Mouse (Mus musculus) kidney, adult 9 months (tissue): ENCODE measurements around the gene Dync1li1.

Experiments
- DNase-seq: peaks from one replicate; pipeline ENCODE4 v3.0.0; 2022

Dync1li1 gene

DNA sequence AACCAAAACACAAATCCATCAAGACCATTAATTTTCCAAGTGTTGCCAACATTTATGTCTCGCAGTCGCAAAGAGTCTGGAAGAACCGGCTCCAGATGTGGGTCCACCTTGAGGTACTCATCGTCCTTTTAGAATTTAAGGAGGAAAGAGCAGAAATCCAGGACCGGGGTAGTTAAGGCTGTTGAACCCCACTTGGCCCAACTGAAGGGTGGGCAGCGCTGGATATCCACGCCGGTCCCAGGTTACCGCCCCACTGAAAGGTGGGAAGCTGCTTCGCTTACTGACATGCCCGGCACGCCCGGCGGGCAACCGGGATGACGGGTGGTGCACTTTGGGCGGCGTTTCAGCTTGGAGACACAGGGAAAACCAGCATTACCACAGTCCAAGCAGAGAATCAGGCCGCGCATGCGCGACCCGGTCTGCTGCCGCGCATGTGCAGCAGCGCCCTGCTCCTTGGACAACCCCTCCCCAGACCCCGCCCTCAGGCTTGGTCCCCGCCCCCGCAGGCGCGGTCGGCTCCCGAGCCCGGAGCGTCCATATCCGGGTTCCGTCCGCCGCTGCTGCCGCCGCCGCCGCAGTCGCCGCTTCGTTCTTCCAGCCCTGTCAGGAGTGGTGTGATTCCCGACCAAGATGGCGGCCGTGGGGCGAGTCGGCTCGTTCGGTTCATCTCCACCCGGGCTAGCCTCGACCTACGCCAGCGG lies at the start of gene Dync1li1:
TSS of gene Dync1li1 (plus strand) at position 539 of the 701 bp plus-strand sequence.
- DNase-seq = peak; percentile 99

DNA sequence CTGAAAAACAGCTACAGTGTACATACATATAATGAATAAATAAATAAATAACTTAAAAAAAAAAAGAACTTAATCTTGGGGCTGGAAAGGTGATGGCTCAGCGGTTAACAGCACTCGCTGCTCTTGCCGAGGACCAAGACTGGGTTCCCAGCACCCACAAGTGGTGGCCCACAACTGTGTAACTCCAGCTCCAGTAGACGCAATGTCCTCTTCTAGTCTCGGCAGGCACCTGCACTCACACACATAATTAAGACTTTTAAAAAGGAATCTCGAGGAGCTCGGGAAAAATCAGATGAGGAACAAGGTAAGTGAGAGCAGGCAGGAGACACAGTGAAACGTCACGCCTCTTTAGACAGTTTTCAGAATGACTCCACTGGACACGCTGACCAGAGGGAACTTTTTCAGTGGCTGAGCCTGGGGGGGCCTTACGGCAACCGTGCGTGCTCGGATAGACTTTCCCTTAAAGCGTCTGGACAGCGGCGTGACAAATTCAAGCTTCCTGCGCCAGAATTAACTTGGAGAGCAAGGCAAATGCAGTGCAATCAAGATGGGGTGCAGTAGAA lies 49.3 kb upstream of the Dync1li1 start:
- DNase-seq = no peak

DNA sequence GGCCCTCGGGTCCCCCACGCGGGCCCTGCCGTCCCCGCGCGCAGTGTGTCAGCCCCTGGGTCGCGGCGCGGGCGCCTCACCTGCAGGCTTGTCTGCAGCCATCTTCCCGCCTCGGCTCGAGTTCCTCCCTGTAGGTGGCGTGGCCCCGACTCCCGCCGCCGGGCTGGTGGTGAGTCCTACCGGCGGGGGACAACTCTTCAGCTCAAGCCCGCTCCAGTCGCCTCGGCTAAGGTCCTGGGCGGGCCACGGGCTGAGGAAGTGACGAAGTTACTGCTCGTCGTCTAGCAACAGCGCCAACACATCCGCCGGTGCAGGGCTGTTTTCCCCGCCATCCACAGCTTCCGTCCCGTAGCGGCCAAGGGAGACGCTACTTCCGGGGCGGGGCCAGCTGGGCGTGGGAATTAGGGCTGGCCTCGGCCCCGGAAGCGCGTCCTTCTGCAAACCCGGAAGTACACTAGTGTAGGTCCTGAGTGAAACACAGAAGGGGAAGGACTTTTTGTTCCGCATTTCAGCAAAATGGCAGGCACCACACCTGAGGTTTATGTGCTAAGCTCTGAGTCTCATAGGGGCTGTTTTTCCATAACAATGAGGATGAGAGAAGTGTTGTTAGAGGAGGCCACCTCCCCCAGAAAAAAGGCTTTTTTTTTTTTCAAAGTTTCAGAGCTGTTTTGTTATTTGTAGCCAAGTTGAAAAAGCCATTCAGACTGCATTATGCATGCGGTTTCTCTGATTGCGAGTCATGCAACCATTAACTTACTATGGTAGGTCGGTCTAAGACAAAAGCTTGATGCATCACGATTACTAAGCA lies 48.5 kb upstream of the Dync1li1 start, which contains the start of gene Cnot10:
TSS of gene Cnot10 (minus strand) at position 346 of the 808 bp plus-strand sequence.
- peak; percentile 98 for DNase-seq

DNA sequence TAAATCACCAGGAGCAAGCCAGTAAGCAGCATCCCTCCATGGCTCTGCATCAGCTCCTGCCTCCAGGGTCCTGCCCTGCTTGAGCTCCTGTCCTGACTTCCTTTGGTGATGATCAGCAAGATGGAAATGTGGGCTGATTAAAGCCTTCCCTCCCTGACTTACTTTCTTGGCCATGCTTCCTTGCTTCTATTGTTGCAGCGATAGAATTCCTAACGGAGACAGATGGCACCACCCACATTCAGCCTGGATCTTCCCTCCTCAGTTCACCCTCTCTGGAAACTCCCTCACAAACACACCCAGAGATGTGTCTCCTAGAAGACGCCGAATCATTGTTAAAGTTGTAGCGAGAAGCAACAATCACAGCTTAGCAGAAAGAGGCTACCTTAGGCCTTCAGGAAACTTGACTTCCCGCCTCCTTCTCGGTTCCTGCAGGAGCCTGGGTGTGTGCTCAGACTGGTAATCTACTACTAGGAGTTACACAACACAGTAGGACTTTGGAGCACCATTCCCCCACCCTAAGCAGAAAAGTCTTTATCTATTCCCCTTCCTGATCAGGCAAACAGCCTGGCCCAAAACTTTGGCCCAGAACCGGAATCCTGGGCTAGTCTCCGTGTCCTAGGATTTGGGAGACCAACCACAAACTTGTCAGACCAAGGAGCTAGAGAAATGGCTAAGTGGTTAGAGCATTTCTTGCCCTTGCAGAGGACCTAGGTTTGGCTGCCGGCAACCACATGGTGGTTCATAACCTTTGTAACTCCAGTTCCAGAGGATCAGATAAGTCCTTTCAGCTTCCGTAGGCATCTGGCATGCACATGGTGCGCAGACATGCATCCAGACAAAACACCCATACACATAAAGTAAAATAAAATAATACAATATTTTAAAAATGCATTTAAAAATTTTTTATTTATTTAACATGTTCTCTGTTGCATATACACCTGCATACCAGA lies 41.8 kb upstream of the Dync1li1 start:
- peak; percentile 57 for DNase-seq

DNA sequence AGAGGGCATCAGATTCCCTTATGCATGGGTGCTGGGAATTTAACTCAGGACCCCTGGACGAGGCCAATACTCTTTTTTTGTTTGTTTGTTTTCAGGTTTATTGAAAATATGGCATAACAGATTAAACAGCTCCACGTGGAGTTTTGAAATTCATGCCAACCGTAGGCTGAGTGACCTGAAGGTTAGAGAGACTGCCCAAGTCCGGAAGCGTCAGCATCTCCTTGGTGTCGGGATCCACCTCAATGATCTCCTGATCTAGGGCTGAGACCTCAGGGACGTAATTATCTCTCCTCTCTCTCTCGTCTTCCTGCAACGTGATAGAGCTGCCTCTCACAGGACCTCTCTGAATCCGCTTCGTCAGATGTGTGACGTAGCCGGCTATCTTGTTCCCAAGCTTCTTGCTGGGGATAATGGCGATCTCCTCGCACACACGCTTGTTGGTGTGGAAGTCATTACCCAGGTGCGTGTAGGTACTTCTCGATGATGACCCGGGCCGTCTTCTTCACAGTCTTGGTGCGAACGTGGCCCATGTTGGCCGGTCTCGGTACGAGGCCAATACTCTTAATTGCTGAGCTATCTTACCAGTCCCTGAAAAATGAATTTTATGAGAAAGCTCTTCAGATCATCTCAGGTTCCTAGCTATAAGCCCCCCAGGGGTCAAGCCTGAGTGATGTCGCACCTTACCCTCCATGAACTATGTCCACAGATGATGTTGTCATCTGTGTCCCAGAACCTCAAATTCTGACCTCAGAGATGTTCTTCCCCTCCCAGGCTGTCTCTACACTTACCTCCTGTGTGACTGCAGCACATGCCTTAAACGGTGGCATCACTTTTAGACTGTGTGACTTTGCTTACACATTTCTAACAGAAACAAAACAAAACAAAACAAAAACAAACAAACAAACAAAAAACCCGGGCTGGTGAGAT lies 40.8 kb upstream of the Dync1li1 start:
- DNase-seq = peak; percentile 39

DNA sequence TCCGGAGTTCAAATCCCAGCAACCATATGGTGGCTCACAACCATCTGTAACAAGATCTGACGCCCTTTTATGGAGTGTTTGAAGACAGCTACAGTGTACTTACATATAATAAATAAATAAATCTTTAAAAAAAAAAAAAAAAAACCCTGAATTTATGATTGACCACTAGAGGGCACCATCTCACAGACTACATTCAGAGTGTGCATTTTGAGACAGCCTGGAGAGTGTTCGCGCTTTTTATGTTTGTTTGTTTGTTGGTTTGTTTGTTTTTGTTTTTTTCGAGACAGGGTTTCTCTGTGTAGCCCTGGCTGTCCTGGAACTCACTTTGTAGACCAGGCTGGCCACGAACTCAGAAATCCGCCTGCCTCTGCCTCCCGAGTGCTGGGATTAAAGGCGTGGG lies 40.1 kb upstream of the Dync1li1 start:
- peak; percentile 39 for DNase-seq

DNA sequence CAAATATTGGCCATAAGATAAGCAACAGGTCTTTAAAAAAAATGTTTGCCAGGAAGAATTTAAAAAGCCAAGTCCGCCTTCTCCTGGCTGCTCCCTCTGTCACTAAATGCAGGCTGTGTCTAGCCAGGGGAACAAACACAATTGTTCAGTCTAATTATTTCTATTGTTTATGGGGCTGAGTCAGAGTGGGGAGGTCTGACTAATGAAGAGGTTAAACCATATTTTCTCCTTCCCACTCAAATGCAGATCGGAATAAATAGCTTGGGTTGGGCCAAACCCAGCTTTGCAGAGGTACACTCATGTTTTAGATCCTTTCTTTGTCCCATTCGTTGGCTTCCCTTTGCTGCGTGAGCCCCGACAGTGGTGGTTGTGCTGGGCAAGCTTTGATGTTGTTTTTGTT lies 39.2 kb upstream of the Dync1li1 start:
- DNase-seq = no peak

DNA sequence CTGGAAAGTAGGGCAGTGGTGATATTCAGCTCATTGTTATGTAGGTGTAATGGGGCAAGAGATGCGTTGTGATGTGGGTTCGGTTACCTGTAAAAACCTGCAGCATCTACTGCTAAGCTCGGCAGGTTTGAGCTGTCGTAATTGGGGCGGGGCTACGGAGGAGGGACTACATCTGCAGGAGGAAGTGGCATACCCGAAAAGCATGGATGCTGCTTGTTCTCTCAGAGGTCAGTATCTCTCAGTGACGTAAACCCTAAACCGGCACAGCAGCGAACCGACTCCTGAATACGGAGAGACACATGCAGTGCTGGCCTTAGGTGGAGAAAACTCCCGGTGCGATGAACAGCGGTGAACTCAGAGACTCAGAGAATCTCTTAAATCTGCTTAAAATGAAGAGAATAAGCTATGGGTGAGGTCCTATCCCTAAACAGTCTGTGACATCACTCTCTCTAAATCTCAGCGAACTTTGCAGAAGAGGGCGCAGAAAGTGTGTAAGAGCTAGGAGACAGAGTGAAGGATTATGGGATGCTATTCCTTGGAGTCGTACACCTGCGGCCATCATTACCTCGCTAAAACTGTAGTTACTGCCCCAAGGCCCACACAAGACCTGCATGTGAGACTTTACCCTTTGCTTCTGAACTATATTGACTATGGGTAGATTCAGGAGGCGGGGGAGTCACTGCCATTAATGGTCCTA lies 37.5 kb upstream of the Dync1li1 start:
- DNase-seq = no peak

DNA sequence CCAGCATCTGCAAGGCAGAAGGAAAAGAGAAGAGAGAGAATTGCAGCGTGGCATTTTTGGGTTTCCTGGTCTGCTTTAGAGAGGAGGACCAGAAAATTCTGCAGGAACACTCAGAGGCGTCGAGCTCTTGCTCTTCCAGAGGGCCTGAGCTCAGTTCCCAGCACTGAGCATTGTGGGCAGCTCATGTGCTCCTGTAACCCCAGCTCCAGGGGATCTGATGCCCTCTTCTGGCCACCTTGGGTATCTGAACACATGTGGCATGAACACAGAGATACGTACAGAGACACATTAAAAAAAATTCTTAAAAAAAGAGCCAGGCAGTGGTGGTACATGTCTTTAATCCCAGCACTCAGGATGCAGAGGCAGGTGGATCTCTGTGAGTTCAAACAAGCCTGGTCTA lies 33.2 kb upstream of the Dync1li1 start:
- DNase-seq = no peak

DNA sequence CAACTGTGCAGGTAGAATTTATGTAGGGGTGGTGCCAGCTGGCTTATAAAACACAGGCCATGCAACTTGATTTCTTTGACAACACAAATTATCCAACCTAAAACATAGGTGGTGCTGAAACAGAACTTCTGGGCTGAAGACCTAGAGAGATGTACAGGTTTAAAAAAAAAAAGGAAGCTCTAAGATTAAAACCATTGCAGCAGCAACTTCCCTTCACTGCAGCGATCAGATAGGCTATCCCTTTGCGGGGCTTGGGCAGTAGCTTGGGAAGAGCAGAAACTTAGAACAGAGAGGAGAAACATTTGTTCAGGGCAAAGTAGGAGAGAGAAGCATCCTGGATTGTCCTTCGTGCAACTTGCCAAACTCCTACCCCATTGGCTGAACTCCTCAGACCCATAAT lies 31.9 kb upstream of the Dync1li1 start:
- no peak for DNase-seq

DNA sequence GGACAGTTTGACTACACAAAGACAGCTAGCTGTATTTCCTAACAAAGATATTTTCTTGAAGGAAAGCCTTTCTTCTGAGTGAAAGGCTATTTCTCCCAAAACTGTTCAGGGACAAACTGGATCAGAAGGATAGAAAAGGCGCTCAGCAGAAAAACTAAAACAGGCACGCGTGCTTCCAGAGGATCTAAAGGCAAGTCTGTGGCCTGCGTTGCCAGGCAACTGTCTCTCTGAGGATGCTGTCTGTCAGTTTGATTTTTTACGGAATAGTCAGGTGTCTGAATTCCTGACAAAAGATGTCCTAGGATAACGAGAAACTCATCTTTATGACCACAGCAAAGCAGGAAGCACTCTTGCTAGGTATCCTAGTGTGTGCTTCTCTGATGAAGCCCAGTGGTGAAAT lies 28.1 kb upstream of the Dync1li1 start:
- no peak for DNase-seq

DNA sequence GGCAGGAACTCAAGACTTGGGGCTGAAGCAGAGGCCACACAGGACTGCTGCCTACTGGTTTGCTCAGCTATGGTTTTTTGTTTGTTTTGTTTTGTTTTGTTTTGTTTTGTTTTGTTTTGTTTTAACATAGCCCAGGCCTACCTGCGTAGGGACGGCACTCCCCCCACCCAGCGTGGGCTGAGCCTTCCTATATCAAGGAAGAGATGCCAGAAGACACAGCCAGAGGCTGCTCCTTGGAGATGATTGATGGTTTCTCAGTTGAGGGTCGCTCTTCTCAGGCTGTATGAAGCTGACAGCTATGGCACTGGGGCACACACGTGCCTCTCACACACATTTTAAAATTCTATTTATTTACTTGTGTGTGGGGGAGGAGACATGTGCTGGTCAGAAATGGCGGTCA lies 27.6 kb upstream of the Dync1li1 start:
- no peak for DNase-seq

DNA sequence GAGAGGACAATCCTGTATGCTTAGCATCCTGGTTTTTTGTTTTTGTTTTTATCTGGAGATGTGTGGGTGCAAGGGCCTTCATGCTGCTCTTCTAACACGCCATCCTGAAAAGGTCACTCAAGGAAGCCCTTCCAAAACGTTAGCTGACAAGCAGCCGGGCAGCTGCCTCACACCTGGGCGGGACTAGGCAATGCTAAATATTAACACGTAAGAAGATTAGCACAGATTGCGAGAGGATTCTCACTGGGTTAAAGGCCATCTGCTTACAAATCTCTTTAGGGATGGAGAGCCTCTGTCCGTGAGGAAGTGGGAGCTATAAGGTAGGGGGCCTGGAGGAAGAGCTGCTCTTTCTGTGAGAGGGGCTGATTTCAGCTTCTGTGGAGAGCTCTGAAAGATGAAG lies 26.6 kb upstream of the Dync1li1 start:
- DNase-seq = peak; percentile 41

DNA sequence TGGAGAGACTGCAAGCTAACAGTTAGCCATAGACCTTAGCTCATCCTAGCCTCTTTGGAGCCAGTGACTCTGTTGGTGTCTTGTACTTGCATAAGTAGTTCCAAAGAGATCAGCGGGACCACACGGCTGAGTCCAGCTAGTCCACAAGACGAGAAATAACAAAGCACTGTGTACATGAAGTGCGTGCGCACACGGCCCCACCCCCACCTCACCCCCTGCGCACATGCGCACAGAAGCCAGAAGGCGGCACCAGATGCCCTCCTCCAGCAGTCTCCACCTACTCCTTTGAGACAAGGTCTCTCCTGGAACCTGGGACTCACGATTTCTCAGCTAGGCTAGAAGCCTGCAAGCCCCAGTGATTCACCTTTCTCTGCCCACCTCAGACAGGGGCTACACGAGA lies 24.8 kb upstream of the Dync1li1 start:
- DNase-seq = no peak

DNA sequence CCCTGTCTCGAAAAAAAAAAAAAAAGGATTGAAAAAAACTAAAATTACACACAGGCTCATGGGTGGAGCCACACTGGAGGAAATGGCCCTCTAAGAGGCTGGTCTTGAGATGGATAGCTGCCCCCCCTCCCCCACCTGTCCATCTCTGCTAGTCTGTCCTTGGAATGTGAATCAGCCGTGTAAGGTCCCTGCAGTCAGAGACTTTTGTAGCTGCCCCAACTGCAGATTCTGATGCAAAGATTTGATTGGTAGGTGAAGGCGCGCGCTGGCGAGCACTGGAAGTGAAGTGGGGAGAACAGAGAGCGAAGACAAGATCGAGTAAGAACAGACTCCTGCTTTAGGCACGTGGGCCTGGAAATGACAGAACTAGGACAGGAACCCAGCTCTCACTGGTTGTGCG lies 21.7 kb upstream of the Dync1li1 start:
- no peak for DNase-seq

DNA sequence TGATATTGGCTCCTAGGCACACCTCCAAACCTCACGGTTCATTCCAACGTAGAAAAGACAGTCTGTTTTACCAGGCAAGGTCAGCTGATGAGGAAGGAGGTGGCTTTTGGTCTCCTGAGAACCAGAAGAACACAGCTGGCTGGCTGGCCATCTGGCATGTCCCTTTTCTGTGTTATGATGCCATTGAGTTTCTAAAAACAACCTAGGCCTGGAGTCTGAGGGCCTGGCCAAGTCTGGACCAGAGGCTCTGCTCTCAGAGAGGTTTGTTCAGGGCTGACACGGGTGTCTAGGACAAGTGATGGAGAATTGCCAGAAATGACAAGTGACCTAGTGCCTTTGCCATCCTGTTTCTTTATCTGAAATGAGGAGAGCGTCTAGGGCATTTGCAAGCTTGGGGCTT lies 20.5 kb upstream of the Dync1li1 start:
- DNase-seq = no peak

DNA sequence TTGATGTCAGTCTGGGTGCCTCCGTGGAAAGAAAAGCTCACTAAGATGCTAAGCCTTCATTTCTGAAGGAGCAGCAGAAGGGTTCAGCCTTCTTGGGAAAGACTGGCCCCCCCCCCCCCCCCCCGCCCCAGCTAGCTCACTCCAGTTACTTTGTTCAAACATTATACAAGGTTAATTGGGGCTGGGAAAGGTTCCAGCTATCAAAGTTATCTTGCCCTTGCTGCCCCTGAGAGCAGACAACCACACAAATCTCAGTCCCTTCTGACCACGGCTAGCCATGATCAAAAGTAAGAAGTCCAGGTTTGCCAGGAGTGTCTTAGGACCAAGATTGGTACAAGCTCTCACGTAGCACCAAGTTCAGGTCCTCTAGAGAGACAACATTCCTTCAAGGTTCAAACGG lies 19.6 kb upstream of the Dync1li1 start:
- peak; percentile 76 for DNase-seq

DNA sequence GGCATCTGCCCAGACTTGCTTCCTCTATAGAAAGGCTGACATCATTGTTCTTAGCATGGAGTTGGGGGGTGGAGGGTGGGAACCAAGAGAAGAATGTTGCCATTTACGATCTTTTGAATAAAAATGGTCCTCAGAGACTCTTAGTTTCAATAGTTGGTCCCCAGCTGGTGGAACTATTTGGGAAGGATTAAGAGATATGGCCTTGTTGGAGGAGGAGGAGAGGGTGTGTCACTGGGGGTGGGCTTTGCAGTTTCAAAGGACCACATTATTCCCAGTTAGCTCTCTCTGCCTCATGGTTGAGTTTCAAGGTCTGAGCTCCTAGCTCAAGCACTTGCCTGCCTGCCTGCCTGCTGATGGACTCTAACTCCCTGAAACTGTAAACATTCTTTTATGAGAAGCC lies 16.6 kb upstream of the Dync1li1 start:
- DNase-seq = no peak

DNA sequence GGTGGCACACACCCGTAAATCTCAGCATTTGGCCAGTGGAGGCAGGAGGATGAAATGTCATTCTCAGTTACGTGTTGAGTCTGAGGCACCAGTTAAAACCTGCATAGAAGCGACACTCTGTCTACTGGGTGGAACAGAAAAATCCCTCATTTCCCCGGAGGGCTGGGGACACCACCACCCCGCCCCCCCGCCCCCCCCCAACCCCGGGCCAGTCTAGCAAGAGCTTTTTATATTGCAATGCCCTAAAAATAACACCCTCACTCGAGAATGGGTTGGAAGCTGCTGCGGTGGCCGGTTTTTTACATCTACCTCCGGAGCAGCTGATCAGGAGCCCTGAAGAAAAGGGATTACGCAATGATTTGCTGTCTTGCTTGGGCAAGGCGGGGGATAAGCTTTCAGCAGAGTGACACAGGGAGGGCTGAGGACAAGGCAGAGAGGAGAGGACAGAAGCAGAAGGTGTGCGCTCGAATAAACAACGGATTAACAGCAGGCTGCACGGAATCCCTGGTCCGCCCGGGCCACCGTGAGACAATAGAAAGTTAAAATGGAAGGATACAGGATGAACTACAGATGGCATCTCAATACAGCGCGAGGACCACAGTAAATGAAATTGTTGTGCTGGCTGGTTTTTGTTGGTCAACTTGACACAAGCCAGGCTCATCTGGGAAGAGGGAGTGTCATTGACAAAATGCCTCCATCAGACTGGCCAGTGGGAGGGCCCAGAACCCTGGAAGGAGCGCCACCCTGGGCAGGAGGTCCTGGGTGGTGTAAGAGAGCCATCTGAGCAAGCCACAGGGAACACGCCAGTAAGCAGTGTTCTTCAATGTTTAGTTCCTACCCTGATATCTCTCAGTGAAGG lies 15.7 kb upstream of the Dync1li1 start:
- no peak for DNase-seq

DNA sequence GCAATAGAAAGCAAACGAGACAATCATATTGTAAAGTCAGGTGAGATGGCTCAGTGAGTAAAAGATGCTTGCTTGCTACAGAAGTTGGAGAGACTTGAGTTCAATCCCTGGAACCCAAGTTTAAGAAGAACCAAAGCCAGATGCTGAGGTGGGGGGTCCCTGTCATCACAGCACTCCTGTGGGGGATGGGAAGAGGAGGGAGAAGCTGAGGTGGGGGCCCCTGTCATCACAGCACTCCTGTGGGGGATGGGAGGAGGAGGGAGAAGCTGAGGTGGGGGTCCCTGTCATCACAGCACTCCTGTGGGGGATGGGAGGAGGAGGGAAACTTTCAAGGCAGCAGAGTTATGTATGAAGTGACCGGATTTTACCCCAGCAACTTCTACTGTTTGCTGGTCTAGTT lies 15.0 kb upstream of the Dync1li1 start:
- DNase-seq = no peak
